Mouse (Mus musculus): ENCODE results near the gene Doc2g. TPM values are rescaled to one million over a fixed set of nuclear protein-coding genes. Genes with fewer than 3 reads are reported as not detected.
"Not testable (repeated sequence)": the region's sequence is repeated elsewhere in the genome, so short reads cannot be mapped to it uniquely, and the experiment has no call there.

The Doc2g gene
- polyA plus RNA-seq, 2 experiments, result 0.25 to 1.8 TPM

DNA sequence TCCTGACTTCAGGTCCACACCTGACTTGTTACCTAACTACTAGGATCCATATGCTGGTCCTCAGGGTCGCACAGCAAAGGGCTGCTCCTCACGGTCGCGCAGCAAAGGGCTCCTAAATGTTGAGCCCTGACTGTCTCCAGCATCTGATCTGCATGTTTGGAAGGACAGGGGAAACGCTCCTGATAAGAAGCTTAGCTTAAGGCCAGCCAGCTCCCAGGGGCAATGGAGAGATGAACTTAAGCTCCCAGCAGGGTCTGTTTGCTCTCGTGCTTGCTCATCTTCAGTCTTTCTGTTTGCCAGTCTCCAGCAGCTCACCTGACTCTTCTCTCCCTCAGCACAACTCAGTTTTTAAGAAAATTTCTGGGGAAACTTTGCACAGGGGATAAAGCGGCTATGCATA lies 29.6 kb downstream of the Doc2g start:
- Histone ChIP-seq H3K36me3 (replicated peaks; ENCODE audit: control insufficient read depth, insufficient read depth, low read depth) (no peaks in the 10 kb centered on the region; the same call in 1 of the 2 replicates), H3K4me1 (replicated peaks; ENCODE audit: control insufficient read depth in 2 of 2, insufficient read depth in 2 of 2, low read length in 1 of 2) (peaks cover 0 to 17% of the 10 kb centered on the region in 2 experiments; a peak in 2 of 4 replicates), H3K9me3 (ENCODE audit: control insufficient read depth, low read length) (no peaks in the 10 kb centered on the region), H3K27me3 (ENCODE audit: control insufficient read depth, insufficient read depth, low read length) (no peaks in the 10 kb centered on the region), H3K9ac (replicated peaks) (no peak overlapping the region), H3K4me2 (ENCODE audit: low read depth) (no peak overlapping the region), H3K27ac (no peak overlapping the region), H3K4me3 (ENCODE audit: insufficient read depth in 1 of 2, low read depth in 2 of 2, low read length in 2 of 2) (no peak overlapping the region)
- TF ChIP-seq CTCF (IDR thresholded peaks at IDR 0.05; ENCODE audit: low read depth) (no peak), EP300 (IDR thresholded peaks at IDR 0.05; ENCODE audit: low read depth) (no peak)
- ATAC-seq (ENCODE audit: insufficient read depth) (no peak), DNase-seq (ENCODE audit: low read depth in 3 of 3, low spot score in 3 of 3) (no peak)
- 47% methylated on average over 7 of the region's 7 CpGs for WGBS (ENCODE audit: insufficient replicate concordance)

DNA sequence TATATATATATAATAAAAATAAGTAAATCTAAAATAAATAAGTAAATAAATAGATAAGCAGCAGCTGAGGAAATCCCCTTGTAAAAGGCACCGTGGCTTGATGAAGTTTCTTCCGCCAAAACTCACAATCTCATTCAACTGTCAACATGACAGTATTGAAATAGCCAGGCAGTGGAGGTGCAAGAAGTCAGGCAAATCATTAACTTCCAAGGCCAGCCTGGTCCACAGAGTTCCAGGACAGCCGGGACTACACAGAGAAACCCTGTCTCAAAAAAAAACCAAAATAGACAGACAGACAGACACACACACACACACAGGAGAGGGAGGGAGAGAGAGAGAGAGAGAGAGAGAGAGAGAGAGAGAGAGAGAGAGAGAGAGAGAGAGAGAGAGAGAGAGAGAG lies 30.2 kb downstream of the Doc2g start:
- WGBS (ENCODE audit: insufficient replicate concordance), result 51% methylated on average over 3 of the region's 3 CpGs

GRCm38 (mm10) chr19:4033742-4034141 lies 30.6 kb downstream of the Doc2g start:
- no peak overlapping the region for H3K9ac ChIP-seq (replicated peaks)
- 55% methylated on average over 5 of the region's 5 CpGs for WGBS (ENCODE audit: insufficient replicate concordance)
- ATAC-seq (ENCODE audit: insufficient read depth), result no peak

More for the DNA sequence above, 30.2 kb downstream of the Doc2g start:
- no peaks in the 10 kb centered on the region for H3K27me3 ChIP-seq (ENCODE audit: control insufficient read depth, insufficient read depth, low read length)
- TF ChIP-seq CTCF (IDR thresholded peaks at IDR 0.05; ENCODE audit: low read depth) (no peak), EP300 (IDR thresholded peaks at IDR 0.05; ENCODE audit: low read depth) (no peak)
- no peak overlapping the region for H3K9ac ChIP-seq (replicated peaks)
- no peak overlapping the region for H3K4me2 ChIP-seq (ENCODE audit: low read depth)
- H3K27ac ChIP-seq, result no peak overlapping the region
- H3K4me3 ChIP-seq (ENCODE audit: insufficient read depth in 1 of 2, low read depth in 2 of 2, low read length in 2 of 2), result no peak overlapping the region
- no peaks in the 10 kb centered on the region; the same call in 1 of the 2 replicates for H3K36me3 ChIP-seq (replicated peaks; ENCODE audit: control insufficient read depth, insufficient read depth, low read depth)
- H3K4me1 ChIP-seq (replicated peaks; ENCODE audit: control insufficient read depth in 2 of 2, insufficient read depth in 2 of 2, low read length in 1 of 2), result peaks cover 2 to 22% of the 10 kb centered on the region in 2 experiments; a peak in 2 of 4 replicates
- no peak for ATAC-seq (ENCODE audit: insufficient read depth)
- DNase-seq (ENCODE audit: low read depth in 3 of 3, low spot score in 3 of 3), result no peak
- H3K9me3 ChIP-seq (ENCODE audit: control insufficient read depth, low read length), result no peaks in the 10 kb centered on the region

GRCm38 (mm10) chr19:4036327-4037045 lies 33.4 kb downstream of the Doc2g start:
- Histone ChIP-seq H3K36me3 (replicated peaks; ENCODE audit: control insufficient read depth, insufficient read depth, low read depth) (no peaks in the 10 kb centered on the region; the same call in 1 of the 2 replicates), H3K4me3 (ENCODE audit: insufficient read depth in 1 of 2, low read depth in 2 of 2, low read length in 2 of 2) (peak overlapping the region; percentile 14 to 28; a peak in 2 of 4 replicates), H3K9ac (replicated peaks) (no peak overlapping the region), H3K4me2 (ENCODE audit: low read depth) (peak overlapping the region; percentile 54), H3K4me1 (replicated peaks; ENCODE audit: control insufficient read depth in 2 of 2, insufficient read depth in 2 of 2, low read length in 1 of 2) (peaks cover 3 to 25% of the 10 kb centered on the region in 2 experiments; a peak in 2 of 4 replicates), H3K27ac (no peak overlapping the region), H3K9me3 (ENCODE audit: control insufficient read depth, low read length) (no peaks in the 10 kb centered on the region), H3K27me3 (ENCODE audit: control insufficient read depth, insufficient read depth, low read length) (no peaks in the 10 kb centered on the region)
- ATAC-seq (ENCODE audit: insufficient read depth), result no peak
- no peak for DNase-seq (ENCODE audit: low read depth in 3 of 3, low spot score in 3 of 3)
- TF ChIP-seq EP300 (IDR thresholded peaks at IDR 0.05; ENCODE audit: low read depth) (no peak), CTCF (IDR thresholded peaks at IDR 0.05; ENCODE audit: low read depth) (no peak)
- 55% methylated on average over 12 of the region's 12 CpGs for WGBS (ENCODE audit: insufficient replicate concordance)

More at GRCm38 (mm10) chr19:4033742-4034141, 30.6 kb downstream of the Doc2g start:
- Histone ChIP-seq H3K27me3 (ENCODE audit: control insufficient read depth, insufficient read depth, low read length) (no peaks in the 10 kb centered on the region), H3K4me1 (replicated peaks; ENCODE audit: control insufficient read depth in 2 of 2, insufficient read depth in 2 of 2, low read length in 1 of 2) (peaks cover 3 to 22% of the 10 kb centered on the region in 2 experiments; a peak in 2 of 4 replicates), H3K4me2 (ENCODE audit: low read depth) (no peak overlapping the region), H3K9me3 (ENCODE audit: control insufficient read depth, low read length) (no peaks in the 10 kb centered on the region), H3K36me3 (replicated peaks; ENCODE audit: control insufficient read depth, insufficient read depth, low read depth) (no peaks in the 10 kb centered on the region; the same call in 1 of the 2 replicates), H3K27ac (no peak overlapping the region), H3K4me3 (ENCODE audit: insufficient read depth in 1 of 2, low read depth in 2 of 2, low read length in 2 of 2) (no peak overlapping the region)
- no peak for DNase-seq (ENCODE audit: low read depth in 3 of 3, low spot score in 3 of 3)
- no peak for TF ChIP-seq EP300 (IDR thresholded peaks at IDR 0.05; ENCODE audit: low read depth)
- no peak for TF ChIP-seq CTCF (IDR thresholded peaks at IDR 0.05; ENCODE audit: low read depth)

GRCm38 (mm10) chr19:4037154-4037787 lies 34.2 kb downstream of the Doc2g start:
- Histone ChIP-seq H3K4me2 (ENCODE audit: low read depth) (peak overlapping the region; percentile 64), H3K9ac (replicated peaks) (peak overlapping the region; percentile 68), H3K4me1 (replicated peaks; ENCODE audit: control insufficient read depth in 2 of 2, insufficient read depth in 2 of 2, low read length in 1 of 2) (peaks cover 3 to 25% of the 10 kb centered on the region in 2 experiments; a peak in 2 of 4 replicates), H3K4me3 (ENCODE audit: insufficient read depth in 1 of 2, low read depth in 2 of 2, low read length in 2 of 2) (peak overlapping the region; percentile 62 to 81)
- H3K27me3 ChIP-seq (ENCODE audit: control insufficient read depth, insufficient read depth, low read length); ATAC-seq (ENCODE audit: insufficient read depth); H3K27ac ChIP-seq; H3K36me3 ChIP-seq (replicated peaks; ENCODE audit: control insufficient read depth, insufficient read depth, low read depth); DNase-seq (ENCODE audit: low read depth in 3 of 3, low spot score in 3 of 3); H3K9me3 ChIP-seq (ENCODE audit: control insufficient read depth, low read length): not testable (repeated sequence)
- 24% methylated on average over 7 of the region's 8 CpGs for WGBS (ENCODE audit: insufficient replicate concordance)

Measured in liver, embryonic 14.5 days (tissue).